Mouse (Mus musculus): ENCODE data around the gene Avil. TPM values are rescaled to one million over a fixed set of nuclear protein-coding genes. Genes with fewer than 3 reads are reported as not detected.

Gene Avil
- polyA plus RNA-seq, 1 experiment from 2014 or later: 3.3 TPM

- Histone ChIP-seq H3K4me1 (peaks cover 21% of the 10 kb centered on the region), H3K27ac (no peak overlapping the region), H3K9ac (no peak overlapping the region), H3K4me3 (no peak overlapping the region), H3K9me3 (no peaks in the 10 kb centered on the region), H3K27me3 (peaks cover 22% of the 10 kb centered on the region), H3K4me2 (replicated peaks) (no peak overlapping the region), H3K36me3 (peaks cover 30% of the 10 kb centered on the region)
- no peak for ATAC-seq (ENCODE audit: insufficient number of reproducible peaks, insufficient read depth, low FRiP score, low TSS enrichment)
- WGBS: 81% methylated on average over 5 of the region's 5 CpGs
These were observed 62.0 kb downstream of the Avil start for GRCm38 (mm10) chr10:127062503-127062902.

GRCm38 (mm10) chr10:127063239-127063872, 62.8 kb downstream of the Avil start, which contains the start of gene Cdk4:
Gene Cdk4, plus strand, starts transcription at chr10:127063534.
- WGBS: 0% methylated on average over 46 of the region's 46 CpGs
- Histone ChIP-seq H3K9me3 (no peaks in the 10 kb centered on the region), H3K4me1 (peaks cover 23% of the 10 kb centered on the region), H3K27ac (peak within 1 kb of the TSS; percentile 72), H3K4me2 (replicated peaks) (peak within 1 kb of the TSS; percentile 81), H3K4me3 (peak within 1 kb of the TSS; percentile 91), H3K27me3 (peaks cover 22% of the 10 kb centered on the region), H3K9ac (peak within 1 kb of the TSS; percentile 98), H3K36me3 (peaks cover 39% of the 10 kb centered on the region)
- peak; percentile 85 for ATAC-seq (ENCODE audit: insufficient number of reproducible peaks, insufficient read depth, low FRiP score, low TSS enrichment)

DNA sequence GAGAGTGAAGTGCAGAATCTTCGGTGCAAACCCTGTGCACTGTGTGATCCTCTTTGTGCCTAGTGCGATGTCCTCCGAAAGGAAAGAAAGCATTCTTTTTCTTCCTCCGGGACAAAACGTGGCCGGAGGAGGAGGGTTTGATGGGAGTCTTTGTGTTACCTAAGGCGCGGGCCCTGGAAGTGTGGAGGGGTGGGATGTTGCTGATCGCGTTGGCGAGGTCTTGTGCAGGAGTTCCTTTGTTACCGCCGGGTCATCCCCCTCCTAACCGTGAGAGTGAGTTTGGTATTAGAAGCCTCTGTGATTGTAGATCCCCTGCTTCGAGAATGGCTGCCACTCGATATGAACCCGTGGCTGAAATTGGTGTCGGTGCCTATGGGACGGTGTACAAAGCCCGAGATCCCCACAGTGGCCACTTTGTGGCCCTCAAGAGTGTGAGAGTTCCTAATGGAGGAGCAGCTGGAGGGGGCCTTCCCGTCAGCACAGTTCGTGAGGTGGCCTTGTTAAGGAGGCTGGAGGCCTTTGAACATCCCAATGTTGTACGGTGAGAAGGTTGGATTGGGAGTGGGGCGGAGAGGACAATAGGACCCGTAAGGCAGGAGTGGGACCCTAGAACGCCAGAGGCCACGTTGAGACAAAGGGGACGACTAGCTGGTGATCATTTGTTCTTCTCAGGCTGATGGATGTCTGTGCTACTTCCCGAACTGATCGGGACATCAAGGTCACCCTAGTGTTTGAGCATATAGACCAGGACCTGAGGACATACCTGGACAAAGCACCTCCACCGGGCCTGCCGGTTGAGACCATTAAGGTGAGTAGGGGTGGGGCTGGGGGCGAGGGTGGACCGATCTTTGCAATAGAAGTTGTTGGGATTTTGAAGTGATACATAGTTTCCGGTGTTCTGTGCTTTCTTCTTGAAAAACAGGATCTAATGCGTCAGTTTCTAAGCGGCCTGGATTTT, 63.7 kb downstream of the Avil start:
- peaks cover 15% of the 10 kb centered on the region for H3K27me3 ChIP-seq
- H3K4me2 ChIP-seq (replicated peaks): peak overlapping the region; percentile 81
- peak overlapping the region; percentile 91 for H3K4me3 ChIP-seq
- 13% methylated on average over 37 of the region's 37 CpGs for WGBS
- H3K9ac ChIP-seq: peak overlapping the region; percentile 98
- peaks cover 24% of the 10 kb centered on the region for H3K4me1 ChIP-seq
- peak overlapping the region; percentile 72 for H3K27ac ChIP-seq
- H3K36me3 ChIP-seq: peaks cover 42% of the 10 kb centered on the region
- no peak for ATAC-seq (ENCODE audit: insufficient number of reproducible peaks, insufficient read depth, low FRiP score, low TSS enrichment)
- no peaks in the 10 kb centered on the region for H3K9me3 ChIP-seq

- Histone ChIP-seq H3K36me3 (peaks cover 42% of the 10 kb centered on the region), H3K27me3 (peaks cover 4% of the 10 kb centered on the region), H3K9ac (no peak overlapping the region), H3K4me2 (replicated peaks) (no peak overlapping the region), H3K27ac (no peak overlapping the region), H3K4me1 (peaks cover 27% of the 10 kb centered on the region), H3K9me3 (no peaks in the 10 kb centered on the region), H3K4me3 (no peak overlapping the region)
- 87% methylated on average over 9 of the region's 9 CpGs for WGBS
- ATAC-seq (ENCODE audit: insufficient number of reproducible peaks, insufficient read depth, low FRiP score, low TSS enrichment): no peak
These were observed 65.5 kb downstream of the Avil start for GRCm38 (mm10) chr10:127065981-127066380.

- no peak overlapping the region for H3K4me3 ChIP-seq
- ATAC-seq (ENCODE audit: insufficient number of reproducible peaks, insufficient read depth, low FRiP score, low TSS enrichment): no peak
- H3K4me1 ChIP-seq: peaks cover 31% of the 10 kb centered on the region
- peaks cover 42% of the 10 kb centered on the region for H3K36me3 ChIP-seq
- 89% methylated on average over 14 of the region's 14 CpGs for WGBS
- H3K9ac ChIP-seq: no peak overlapping the region
- H3K27me3 ChIP-seq: peaks cover under 1% of the 10 kb centered on the region
- no peak overlapping the region; the same call in 1 of the 2 replicates for H3K4me2 ChIP-seq (replicated peaks)
- H3K9me3 ChIP-seq: no peaks in the 10 kb centered on the region
- H3K27ac ChIP-seq: peak overlapping the region; percentile 30; the same call in 1 of the 2 replicates
These were observed 66.1 kb downstream of the Avil start for GRCm38 (mm10) chr10:127066519-127067018.

DNA sequence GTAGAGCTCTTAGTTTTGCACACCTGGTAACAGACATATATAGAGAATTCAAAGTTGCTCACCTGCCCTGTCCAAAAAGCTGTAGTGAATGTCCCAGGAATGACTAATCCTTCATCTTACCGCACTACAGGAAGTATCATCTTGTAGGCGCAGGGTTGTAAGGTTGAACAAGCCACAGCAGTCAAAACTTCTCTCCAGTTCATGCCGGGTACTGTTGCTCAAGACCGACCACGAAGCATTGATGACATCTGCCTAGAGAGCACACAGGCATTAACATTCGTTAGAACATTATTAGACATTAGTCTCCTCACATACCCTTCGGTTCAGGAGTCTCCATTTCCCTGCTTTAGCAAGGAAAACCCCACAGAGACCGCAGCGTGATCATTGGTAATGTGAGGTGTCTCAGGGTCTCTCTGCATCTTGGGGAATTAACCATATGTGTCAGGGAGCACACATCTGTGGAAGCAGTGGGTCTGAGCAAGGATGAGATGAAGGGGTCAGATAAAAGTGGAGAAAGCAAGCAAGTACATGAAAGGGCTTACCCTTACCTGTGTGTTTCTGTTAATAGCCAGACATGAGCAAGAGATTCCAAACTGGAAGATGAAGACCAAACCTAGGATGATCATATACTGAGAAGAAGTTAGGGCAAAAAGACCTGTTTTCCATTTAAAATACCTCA, 68.0 kb downstream of the Avil start:
- Histone ChIP-seq H3K9me3 (no peaks in the 10 kb centered on the region), H3K36me3 (peaks cover 42% of the 10 kb centered on the region), H3K27ac (peak overlapping the region; percentile 94), H3K27me3 (no peaks in the 10 kb centered on the region), H3K9ac (peak overlapping the region; percentile 74), H3K4me1 (peaks cover 31% of the 10 kb centered on the region), H3K4me3 (peak overlapping the region; percentile 68), H3K4me2 (replicated peaks) (peak overlapping the region; percentile 94)
- 80% methylated on average over 9 of the region's 9 CpGs for WGBS
- ATAC-seq (ENCODE audit: insufficient number of reproducible peaks, insufficient read depth, low FRiP score, low TSS enrichment): no peak

DNA sequence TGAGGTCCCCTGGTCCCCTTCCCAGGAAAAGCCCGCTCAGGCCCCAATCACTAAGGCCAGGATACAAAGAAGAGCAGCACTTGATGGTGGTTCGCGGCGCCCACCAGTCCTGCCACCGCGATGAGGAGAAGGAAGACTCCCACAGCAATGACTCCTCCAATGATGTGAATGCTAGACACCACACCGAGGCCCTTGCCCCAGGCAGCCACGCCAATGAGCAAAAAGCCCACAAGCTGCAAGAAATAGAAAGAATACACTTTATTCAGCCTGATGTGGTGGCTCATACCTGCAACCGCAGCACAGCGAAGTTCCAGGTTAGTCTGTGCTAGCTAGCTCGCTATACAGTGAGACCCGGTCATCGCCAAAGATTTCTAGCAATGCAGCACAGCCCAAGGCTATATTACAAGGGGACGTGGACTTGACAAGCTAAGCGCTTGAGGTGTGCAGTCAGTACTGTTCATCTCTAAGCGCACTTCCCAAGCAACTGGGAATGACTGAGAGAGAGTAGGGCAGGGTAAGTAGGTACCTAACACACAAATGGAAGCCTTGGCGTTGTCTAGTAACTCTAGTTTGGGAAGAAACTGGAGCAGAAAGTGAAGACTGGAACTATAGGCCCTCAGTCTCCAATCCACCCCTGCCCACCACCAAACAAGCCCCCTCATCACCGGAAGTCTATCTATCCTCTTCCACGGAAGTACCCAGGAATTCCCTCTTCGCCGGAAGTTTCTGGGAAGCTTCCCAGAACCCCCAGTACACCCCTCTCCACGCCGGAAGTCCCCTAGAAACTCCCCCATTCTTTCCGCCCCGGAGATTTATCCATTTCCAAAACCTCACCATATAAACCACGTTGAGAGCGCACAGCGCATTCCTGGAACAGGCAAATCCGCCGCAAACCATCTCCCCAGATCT, 69.0 kb downstream of the Avil start:
- Histone ChIP-seq H3K4me2 (replicated peaks) (peak overlapping the region; percentile 94), H3K9ac (peak overlapping the region; percentile 74), H3K4me3 (peak overlapping the region; percentile 68), H3K27ac (peak overlapping the region; percentile 94), H3K27me3 (no peaks in the 10 kb centered on the region), H3K36me3 (peaks cover 41% of the 10 kb centered on the region), H3K9me3 (no peaks in the 10 kb centered on the region), H3K4me1 (peaks cover 31% of the 10 kb centered on the region)
- ATAC-seq (ENCODE audit: insufficient number of reproducible peaks, insufficient read depth, low FRiP score, low TSS enrichment): peak; percentile 58; the same call in 1 of the 2 replicates
- 8% methylated on average over 30 of the region's 30 CpGs for WGBS

MicroRNAs within 50 kb of the gene (microRNA counts, 519-probe panel; counts per million panel counts)
- microRNA mmu-miR-26a: 460 counts per million, percentile 65 among the panel's probes with 10 or more counts
- 460 counts per million, percentile 65 among the panel's probes with 10 or more counts for microRNA mmu-miR-546

Small RNAs within 50 kb of the gene (microRNA-seq; reads per million reads assigned to microRNA genes)
- 48.6 reads per million, percentile 44 among the genes with 10 or more reads in this experiment for gene Mir26a-2
- gene Mir546: not detected

Other genes with a start within 250 kb of the Avil start
- gene Atp23, start 99.4 kb upstream of the Avil start, polyA plus RNA-seq (2016; fragmentation: Nextera tagmentation; extraction: Ambion mirVana): 21.8 and 23.9 TPM in 2 replicates
- 85.1 and 91.0 TPM in 2 replicates for gene Ctdsp2, start 22.0 kb upstream of the Avil start, polyA plus RNA-seq (2016; fragmentation: Nextera tagmentation; extraction: Ambion mirVana)
- gene Tsfm, start 30.1 kb downstream of the Avil start, polyA plus RNA-seq (2016; fragmentation: Nextera tagmentation; extraction: Ambion mirVana): 76.5 and 84.1 TPM in 2 replicates
- 51.6 and 53.1 TPM in 2 replicates for gene Mettl1, start 40.7 kb downstream of the Avil start, polyA plus RNA-seq (2016; fragmentation: Nextera tagmentation; extraction: Ambion mirVana)
- 0.45 and 0.61 TPM in 2 replicates for gene Eef1akmt3, start 40.8 kb downstream of the Avil start, polyA plus RNA-seq (2016; fragmentation: Nextera tagmentation; extraction: Ambion mirVana)
- 0.09 and 0.10 TPM in 2 replicates for gene Cyp27b1, start 47.5 kb downstream of the Avil start, polyA plus RNA-seq (2016; fragmentation: Nextera tagmentation; extraction: Ambion mirVana)
- gene March9, start 59.5 kb downstream of the Avil start, polyA plus RNA-seq (2016; fragmentation: Nextera tagmentation; extraction: Ambion mirVana): 2.2 and 2.4 TPM in 2 replicates
- gene Cdk4, start 62.8 kb downstream of the Avil start, polyA plus RNA-seq (2016; fragmentation: Nextera tagmentation; extraction: Ambion mirVana): 2,215 and 2,234 TPM in 2 replicates
- gene Tspan31, start 69.6 kb downstream of the Avil start, polyA plus RNA-seq (2016; fragmentation: Nextera tagmentation; extraction: Ambion mirVana): 167 and 170 TPM in 2 replicates
- gene Agap2, start 74.6 kb downstream of the Avil start, polyA plus RNA-seq (2016; fragmentation: Nextera tagmentation; extraction: Ambion mirVana): 0.32 and 0.82 TPM in 2 replicates
- gene Os9, start 120.4 kb downstream of the Avil start, polyA plus RNA-seq (2016; fragmentation: Nextera tagmentation; extraction: Ambion mirVana): 72.9 and 75.7 TPM in 2 replicates
- 4.6 and 6.2 TPM in 2 replicates for gene B4galnt1, start 164.5 kb downstream of the Avil start, polyA plus RNA-seq (2016; fragmentation: Nextera tagmentation; extraction: Ambion mirVana)
- gene Slc26a10, start 179.9 kb downstream of the Avil start, polyA plus RNA-seq (2016; fragmentation: Nextera tagmentation; extraction: Ambion mirVana): 1.9 and 3.0 TPM in 2 replicates
- 85.0 and 96.5 TPM in 2 replicates for gene Arhgef25, start 189.4 kb downstream of the Avil start, polyA plus RNA-seq (2016; fragmentation: Nextera tagmentation; extraction: Ambion mirVana)
- gene Dtx3, start 195.0 kb downstream of the Avil start, polyA plus RNA-seq (2016; fragmentation: Nextera tagmentation; extraction: Ambion mirVana): 172 and 173 TPM in 2 replicates
- 29.0 and 30.5 TPM in 2 replicates for gene Pip4k2c, start 210.9 kb downstream of the Avil start, polyA plus RNA-seq (2016; fragmentation: Nextera tagmentation; extraction: Ambion mirVana)

All from embryonic facial prominence, embryonic 12.5 days (tissue).